Mouse (Mus musculus): ENCODE results near the gene Fam13a. TPM values are rescaled to one million over a fixed set of nuclear protein-coding genes. Genes with fewer than 3 reads are reported as not detected.
A peak's percentile ranks its signal among the peaks of the same experiment; 100 is the strongest.

Fam13a gene
- polyA plus RNA-seq, 1 experiment from 2014 or later, result 4.7 TPM

DNA sequence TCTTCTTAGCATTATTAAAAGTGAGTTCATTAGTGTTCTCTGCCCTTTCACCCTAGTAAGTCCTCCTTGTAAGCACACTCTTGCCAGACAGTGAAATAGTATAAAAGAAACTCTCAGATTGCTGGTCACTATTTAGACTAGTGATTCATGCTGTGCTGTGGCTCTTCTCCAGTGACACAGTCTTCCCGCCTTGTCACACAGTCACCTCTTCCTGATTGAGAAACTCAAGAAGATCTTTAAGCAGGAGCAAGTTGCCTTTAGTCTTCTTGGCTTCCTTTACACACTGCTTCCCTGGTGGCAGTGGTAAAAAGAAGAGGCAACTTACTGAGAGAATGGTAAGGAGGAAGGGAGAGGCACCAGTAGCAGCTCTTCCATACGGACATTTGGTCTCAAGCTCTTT is 6.3 kb upstream of the Fam13a start:
- H3K36me3 ChIP-seq (ENCODE audit: control insufficient read depth, insufficient read depth, low read length), result no peaks in the 10 kb centered on the region
- H3K4me1 ChIP-seq (ENCODE audit: control insufficient read depth, insufficient read depth, low read length), result no peaks in the 10 kb centered on the region
- no peaks in the 10 kb centered on the region for H3K27me3 ChIP-seq (ENCODE audit: control insufficient read depth, insufficient read depth, low read length)
- no peaks in the 10 kb centered on the region for H3K9me3 ChIP-seq (ENCODE audit: control insufficient read depth, low read length)
- H3K9ac ChIP-seq (ENCODE audit: low read length), result no peak overlapping the region
- DNase-seq (ENCODE audit: low spot score) (no peak), ATAC-seq (ENCODE audit: insufficient read depth, low FRiP score, low TSS enrichment) (no peak)
- WGBS, result 87% methylated on average over 2 of the region's 2 CpGs
- no peak overlapping the region for H3K4me3 ChIP-seq (ENCODE audit: low read depth, low read length)
- H3K4me2 ChIP-seq (ENCODE audit: low read depth), result no peak overlapping the region
- H3K27ac ChIP-seq (ENCODE audit: low read depth, low read length), result no peak overlapping the region

DNA sequence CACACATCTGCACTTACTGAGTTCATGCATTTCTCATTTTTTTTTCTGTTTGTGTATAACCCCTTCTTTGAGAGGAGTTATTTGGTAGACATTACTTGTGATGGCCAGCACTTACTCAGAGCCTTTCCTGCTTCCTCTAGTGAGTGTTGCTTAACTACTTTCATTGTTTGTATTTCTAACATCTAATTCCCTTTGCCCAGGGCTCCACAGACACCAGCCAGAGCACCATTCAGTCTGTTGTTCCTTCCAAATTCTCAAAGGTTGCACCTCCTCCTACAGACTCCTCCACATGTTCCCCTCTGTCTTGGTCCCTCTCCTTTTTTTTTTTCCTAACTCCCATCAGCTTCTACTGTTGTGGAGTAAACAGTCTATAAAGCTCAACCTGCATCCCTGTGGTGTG is 5.7 kb upstream of the Fam13a start:
- no peak overlapping the region for H3K27ac ChIP-seq (ENCODE audit: low read depth, low read length)
- H3K36me3 ChIP-seq (ENCODE audit: control insufficient read depth, insufficient read depth, low read length), result no peaks in the 10 kb centered on the region
- no peak overlapping the region for H3K9ac ChIP-seq (ENCODE audit: low read length)
- no peaks in the 10 kb centered on the region for H3K4me1 ChIP-seq (ENCODE audit: control insufficient read depth, insufficient read depth, low read length)
- no peak overlapping the region for H3K4me2 ChIP-seq (ENCODE audit: low read depth)
- H3K4me3 ChIP-seq (ENCODE audit: low read depth, low read length), result no peak overlapping the region
- ATAC-seq (ENCODE audit: insufficient read depth, low FRiP score, low TSS enrichment) (no peak), DNase-seq (ENCODE audit: low spot score) (no peak)
- H3K27me3 ChIP-seq (ENCODE audit: control insufficient read depth, insufficient read depth, low read length), result no peaks in the 10 kb centered on the region
- no peaks in the 10 kb centered on the region for H3K9me3 ChIP-seq (ENCODE audit: control insufficient read depth, low read length)

DNA sequence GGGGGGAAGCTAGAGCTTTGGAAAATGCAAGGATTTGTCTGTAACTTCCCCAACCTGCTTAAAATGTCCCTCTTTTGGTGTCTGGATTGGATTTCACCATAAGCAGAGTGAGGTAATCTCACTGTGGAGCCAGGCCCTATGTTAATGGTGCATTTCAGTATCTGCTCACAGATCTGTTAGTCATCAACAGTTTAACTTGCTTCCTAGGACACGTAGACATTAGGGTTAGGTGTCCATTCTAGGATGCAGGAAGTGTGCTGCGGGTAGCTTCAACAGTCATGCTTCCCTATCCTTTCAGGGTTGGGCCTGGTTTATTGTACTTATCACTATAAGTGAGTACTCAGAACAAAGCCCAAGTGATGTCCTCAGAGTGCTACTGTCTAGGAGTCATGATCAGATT is 4.5 kb upstream of the Fam13a start:
- Histone ChIP-seq H3K4me2 (ENCODE audit: low read depth) (no peak overlapping the region), H3K27ac (ENCODE audit: low read depth, low read length) (no peak overlapping the region), H3K9me3 (ENCODE audit: control insufficient read depth, low read length) (no peaks in the 10 kb centered on the region), H3K36me3 (ENCODE audit: control insufficient read depth, insufficient read depth, low read length) (no peaks in the 10 kb centered on the region), H3K9ac (ENCODE audit: low read length) (no peak overlapping the region), H3K4me1 (ENCODE audit: control insufficient read depth, insufficient read depth, low read length) (no peaks in the 10 kb centered on the region), H3K4me3 (ENCODE audit: low read depth, low read length) (no peak overlapping the region), H3K27me3 (ENCODE audit: control insufficient read depth, insufficient read depth, low read length) (no peaks in the 10 kb centered on the region)
- 80% methylated on average over 2 of the region's 2 CpGs for WGBS
- ATAC-seq (ENCODE audit: insufficient read depth, low FRiP score, low TSS enrichment) (no peak), DNase-seq (ENCODE audit: low spot score) (no peak)

DNA sequence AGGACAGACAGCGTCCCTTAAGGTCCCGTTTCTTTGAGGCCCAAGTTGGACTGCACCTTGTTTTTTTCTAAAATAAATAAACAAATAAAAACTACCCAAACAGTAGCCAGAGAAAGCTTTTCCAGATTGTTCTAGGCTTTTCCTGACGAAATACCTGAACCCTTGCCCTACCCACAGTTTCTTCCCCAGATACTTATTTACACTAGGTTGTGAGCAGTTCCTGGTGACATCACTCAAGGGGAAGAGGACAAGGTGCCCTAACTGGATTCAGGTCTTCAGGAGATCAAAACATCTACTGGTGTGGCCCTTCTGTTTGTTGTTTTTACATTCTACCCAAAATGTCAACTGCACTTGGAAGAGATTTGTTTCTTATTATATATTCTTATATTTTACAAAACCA is 457 bp upstream of the Fam13a start:
- Histone ChIP-seq H3K4me1 (ENCODE audit: control insufficient read depth, insufficient read depth, low read length) (no peaks in the 10 kb centered on the region), H3K27me3 (ENCODE audit: control insufficient read depth, insufficient read depth, low read length) (no peaks in the 10 kb centered on the region), H3K4me3 (ENCODE audit: low read depth, low read length) (no peak overlapping the region), H3K9me3 (ENCODE audit: control insufficient read depth, low read length) (no peaks in the 10 kb centered on the region), H3K27ac (ENCODE audit: low read depth, low read length) (no peak overlapping the region), H3K4me2 (ENCODE audit: low read depth) (peak overlapping the region; percentile 48), H3K9ac (ENCODE audit: low read length) (no peak overlapping the region), H3K36me3 (ENCODE audit: control insufficient read depth, insufficient read depth, low read length) (no peaks in the 10 kb centered on the region)
- ATAC-seq (ENCODE audit: insufficient read depth, low FRiP score, low TSS enrichment) (0 out of 2 replicates have a peak, but pooled peaks have one; percentile 18), DNase-seq (ENCODE audit: low spot score) (no peak)
- WGBS, result 29% methylated on average over 3 of the region's 3 CpGs

DNA sequence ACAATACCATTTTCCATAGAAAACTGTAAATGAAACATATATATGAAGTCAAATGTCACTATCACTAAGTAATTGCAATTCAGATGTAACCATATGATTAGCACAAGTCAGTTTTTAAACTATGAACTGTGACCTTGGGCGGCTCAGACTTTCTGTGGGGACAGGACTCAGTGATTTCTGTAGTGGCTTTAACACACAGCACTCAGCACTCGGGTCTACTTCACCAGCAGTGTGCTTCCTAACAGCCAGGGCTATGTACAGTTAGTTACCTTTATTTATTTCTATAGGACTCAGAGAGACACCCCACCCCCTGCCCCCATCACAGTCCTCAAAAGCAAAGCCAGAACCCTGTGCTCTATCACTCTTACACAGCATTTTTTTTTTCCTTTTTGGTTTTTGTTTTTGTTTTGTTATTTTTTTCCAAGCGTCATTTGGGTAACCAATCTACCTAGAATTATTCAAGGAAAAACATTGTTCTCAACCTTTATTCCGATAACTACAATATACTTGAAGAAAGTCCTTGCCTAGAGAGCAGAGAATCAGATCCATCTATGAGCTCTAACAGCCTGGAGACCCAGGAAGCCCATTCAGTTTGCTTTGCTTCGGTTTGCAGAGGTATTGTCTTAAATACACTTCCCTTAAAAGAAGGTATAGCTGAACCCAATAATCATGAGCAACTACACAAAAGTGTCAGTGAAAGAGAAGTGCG is 740 bp downstream of the Fam13a start:
- Histone ChIP-seq H3K36me3 (ENCODE audit: control insufficient read depth, insufficient read depth, low read length) (no peaks in the 10 kb centered on the region), H3K9me3 (ENCODE audit: control insufficient read depth, low read length) (no peaks in the 10 kb centered on the region), H3K9ac (ENCODE audit: low read length) (peak overlapping the region; percentile 33), H3K27ac (ENCODE audit: low read depth, low read length) (no peak overlapping the region), H3K4me1 (ENCODE audit: control insufficient read depth, insufficient read depth, low read length) (no peaks in the 10 kb centered on the region), H3K4me2 (ENCODE audit: low read depth) (peak overlapping the region; percentile 48), H3K4me3 (ENCODE audit: low read depth, low read length) (peak overlapping the region; percentile 43), H3K27me3 (ENCODE audit: control insufficient read depth, insufficient read depth, low read length) (no peaks in the 10 kb centered on the region)
- DNase-seq (ENCODE audit: low spot score), result no peak
- no peak for ATAC-seq (ENCODE audit: insufficient read depth, low FRiP score, low TSS enrichment)
- WGBS, result 58% methylated on average over 6 of the region's 6 CpGs

DNA sequence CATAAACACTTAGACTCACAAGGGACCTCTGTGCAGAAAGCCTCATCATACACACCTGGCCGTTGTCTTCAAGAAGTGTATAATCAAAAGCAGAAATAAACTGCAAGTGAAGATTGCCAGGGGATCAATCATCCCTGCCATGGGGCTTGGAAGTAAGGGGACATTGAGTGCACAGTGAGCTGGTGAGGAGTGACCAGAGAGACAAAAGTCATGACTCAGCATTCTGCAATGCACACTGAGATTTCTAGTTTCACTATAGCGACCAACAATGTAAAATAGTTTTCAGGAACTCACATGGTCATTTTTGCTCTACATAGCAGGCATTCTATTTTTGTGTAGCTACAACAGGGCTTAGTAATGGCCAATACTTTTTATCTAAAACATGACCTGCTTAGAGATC is 1.7 kb downstream of the Fam13a start:
- Histone ChIP-seq H3K4me2 (ENCODE audit: low read depth) (no peak overlapping the region), H3K27me3 (ENCODE audit: control insufficient read depth, insufficient read depth, low read length) (no peaks in the 10 kb centered on the region), H3K9ac (ENCODE audit: low read length) (no peak overlapping the region), H3K27ac (ENCODE audit: low read depth, low read length) (no peak overlapping the region), H3K4me3 (ENCODE audit: low read depth, low read length) (no peak overlapping the region), H3K36me3 (ENCODE audit: control insufficient read depth, insufficient read depth, low read length) (no peaks in the 10 kb centered on the region), H3K4me1 (ENCODE audit: control insufficient read depth, insufficient read depth, low read length) (no peaks in the 10 kb centered on the region), H3K9me3 (ENCODE audit: control insufficient read depth, low read length) (no peaks in the 10 kb centered on the region)
- WGBS, result 94% methylated on average over 2 of the region's 2 CpGs
- ATAC-seq (ENCODE audit: insufficient read depth, low FRiP score, low TSS enrichment), result no peak
- no peak for DNase-seq (ENCODE audit: low spot score)

DNA sequence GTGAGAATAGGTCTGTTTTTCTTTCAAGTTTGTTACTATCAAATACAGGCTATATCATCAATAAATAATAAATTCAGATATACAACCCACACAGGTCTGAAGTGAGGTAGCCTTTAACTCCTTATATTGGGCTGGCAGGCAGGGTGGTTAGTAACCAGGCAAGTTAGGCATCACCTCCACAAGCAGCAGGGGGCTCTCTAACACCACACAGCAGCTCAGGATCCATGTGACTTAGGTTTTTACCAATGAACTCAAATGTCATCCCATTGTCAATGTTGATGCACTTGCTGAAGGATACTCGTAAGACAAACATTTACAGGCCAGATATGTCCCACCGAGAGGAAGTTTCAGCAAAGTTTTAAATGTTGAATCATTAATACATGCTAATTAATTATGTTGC is 4.0 kb downstream of the Fam13a start:
- 88% methylated on average over 2 of the region's 2 CpGs for WGBS
- Histone ChIP-seq H3K9me3 (ENCODE audit: control insufficient read depth, low read length) (no peaks in the 10 kb centered on the region), H3K9ac (ENCODE audit: low read length) (no peak overlapping the region), H3K4me1 (ENCODE audit: control insufficient read depth, insufficient read depth, low read length) (no peaks in the 10 kb centered on the region), H3K4me3 (ENCODE audit: low read depth, low read length) (no peak overlapping the region), H3K4me2 (ENCODE audit: low read depth) (no peak overlapping the region), H3K27me3 (ENCODE audit: control insufficient read depth, insufficient read depth, low read length) (no peaks in the 10 kb centered on the region), H3K36me3 (ENCODE audit: control insufficient read depth, insufficient read depth, low read length) (no peaks in the 10 kb centered on the region), H3K27ac (ENCODE audit: low read depth, low read length) (no peak overlapping the region)
- ATAC-seq (ENCODE audit: insufficient read depth, low FRiP score, low TSS enrichment) (no peak), DNase-seq (ENCODE audit: low spot score) (no peak)

DNA sequence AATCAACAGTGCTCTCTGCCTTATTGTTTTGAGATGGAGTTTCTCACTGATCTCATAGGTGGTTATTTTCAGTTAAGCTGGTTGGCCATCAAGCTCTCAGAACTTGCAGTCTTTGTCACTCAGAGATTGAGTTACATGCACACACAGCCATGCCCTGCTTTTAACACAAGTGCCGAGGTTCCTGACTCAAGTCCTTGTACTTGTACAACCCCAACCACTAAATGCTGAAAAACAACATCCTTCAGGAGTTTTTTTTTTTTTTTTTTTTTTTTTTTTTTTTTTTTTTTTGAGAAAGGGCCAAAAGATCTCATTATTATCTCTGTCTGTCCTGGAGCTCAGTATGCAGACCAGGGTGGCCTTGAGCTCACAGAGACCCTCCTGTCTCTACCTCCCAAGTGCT is 4.5 kb downstream of the Fam13a start:
- 91% methylated on average over 1 of the region's 1 CpGs for WGBS
- H3K36me3 ChIP-seq (ENCODE audit: control insufficient read depth, insufficient read depth, low read length), result no peaks in the 10 kb centered on the region
- H3K4me3 ChIP-seq (ENCODE audit: low read depth, low read length), result no peak overlapping the region
- no peaks in the 10 kb centered on the region for H3K9me3 ChIP-seq (ENCODE audit: control insufficient read depth, low read length)
- H3K27ac ChIP-seq (ENCODE audit: low read depth, low read length), result no peak overlapping the region
- no peaks in the 10 kb centered on the region for H3K27me3 ChIP-seq (ENCODE audit: control insufficient read depth, insufficient read depth, low read length)
- DNase-seq (ENCODE audit: low spot score), result no peak
- no peak for ATAC-seq (ENCODE audit: insufficient read depth, low FRiP score, low TSS enrichment)
- H3K4me2 ChIP-seq (ENCODE audit: low read depth), result no peak overlapping the region
- H3K4me1 ChIP-seq (ENCODE audit: control insufficient read depth, insufficient read depth, low read length), result no peaks in the 10 kb centered on the region
- no peak overlapping the region for H3K9ac ChIP-seq (ENCODE audit: low read length)

DNA sequence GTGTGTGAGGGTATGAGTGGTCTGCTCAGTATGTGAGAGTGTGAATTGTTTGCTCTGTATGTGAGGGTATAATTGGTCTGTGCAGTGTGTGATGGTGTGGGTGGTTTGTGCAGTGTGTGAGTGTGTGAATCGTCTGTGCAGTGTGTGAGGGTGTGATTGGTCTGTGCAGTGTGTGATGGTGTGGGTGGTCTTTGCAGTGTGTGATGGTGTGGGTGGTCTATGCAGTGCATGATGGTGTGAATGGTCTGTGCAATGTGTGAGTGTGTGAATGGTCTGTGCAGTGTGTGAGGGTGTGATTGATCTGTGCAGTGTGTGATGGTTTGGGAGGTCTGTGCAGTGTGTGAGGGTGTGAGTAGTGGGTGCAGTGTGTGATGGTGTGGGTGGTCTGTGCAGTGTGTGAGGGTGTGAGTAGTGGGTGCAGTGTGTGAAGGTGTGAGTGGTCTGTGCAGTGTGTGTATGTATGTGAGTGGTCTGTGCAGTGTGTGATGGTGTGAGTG is 8.0 kb downstream of the Fam13a start:
- Histone ChIP-seq H3K36me3 (ENCODE audit: control insufficient read depth, insufficient read depth, low read length) (no peaks in the 10 kb centered on the region), H3K4me1 (ENCODE audit: control insufficient read depth, insufficient read depth, low read length) (no peaks in the 10 kb centered on the region), H3K4me2 (ENCODE audit: low read depth) (no peak overlapping the region), H3K27ac (ENCODE audit: low read depth, low read length) (no peak overlapping the region), H3K4me3 (ENCODE audit: low read depth, low read length) (no peak overlapping the region), H3K9ac (ENCODE audit: low read length) (no peak overlapping the region), H3K9me3 (ENCODE audit: control insufficient read depth, low read length) (no peaks in the 10 kb centered on the region), H3K27me3 (ENCODE audit: control insufficient read depth, insufficient read depth, low read length) (no peaks in the 10 kb centered on the region)
- DNase-seq (ENCODE audit: low spot score) (no peak), ATAC-seq (ENCODE audit: insufficient read depth, low FRiP score, low TSS enrichment) (0 out of 2 replicates have a peak, but pooled peaks have one; percentile 38)
- WGBS, result 68% methylated on average over 1 of the region's 1 CpGs

Data from neural tube, embryonic 11.5 days (tissue).